Mouse (Mus musculus) left cerebral cortex, postnatal 36 days (tissue): ENCODE measurements around the gene Slamf8. TPM values are rescaled to one million over a fixed set of nuclear protein-coding genes. Genes with fewer than 3 reads are reported as not detected.

ENCODE experiments used
- DNase-seq, 2 experiments: peaks; one replicate each; pipeline ENCODE4 v3.0.0; 2021 to 2022; ENCODE audit warnings: low spot score in 2 of 2, mixed read lengths in 1 of 2
- intact Hi-C: fragments of 180-260 bp; cut with DNase I; formaldehyde crosslinking; loops from one replicate; pipeline ENCODE4 v1.15.1; 2025
- total RNA-seq, 2 experiments: library from RNA; stranded (reverse); gene quantifications; 2 replicates each; pipeline ENCODE4 v1.2.3; 2021

The Slamf8 gene
- total RNA-seq, 2 experiments from 2014 or later = not detected

GRCm38 (mm10) chr1:172548501-172548900 is 41.9 kb downstream of the Slamf8 start:
- intact Hi-C loops = no loop called here
- DNase-seq = no peak

GRCm38 (mm10) chr1:172546062-172546461 is 44.3 kb downstream of the Slamf8 start:
- no peak for DNase-seq
- intact Hi-C loops = no loop called here

- no peak for DNase-seq
- intact Hi-C loops = no loop called here
Observed at GRCm38 (mm10) chr1:172540283-172540820, 50.0 kb downstream of the Slamf8 start.

GRCm38 (mm10) chr1:172539827-172540226 is 50.5 kb downstream of the Slamf8 start:
- no peak for DNase-seq
- intact Hi-C loops = no loop called here

- intact Hi-C loops = no loop called here
- DNase-seq = no peak
Observed at GRCm38 (mm10) chr1:172535116-172535515, 55.3 kb downstream of the Slamf8 start.

- no peak for DNase-seq
- intact Hi-C loops = no loop called here
Observed at GRCm38 (mm10) chr1:172532551-172532950, 57.8 kb downstream of the Slamf8 start.

Other genes with a start within 250 kb of the Slamf8 start
- gene Kcnj10, start 249.4 kb downstream of the Slamf8 start, total RNA-seq = 10 to 100 TPM; 86.8 to 97.1 TPM
- 1 to 10 TPM; 7.8 to 8.3 TPM for gene Pigm, start 214.0 kb downstream of the Slamf8 start, total RNA-seq
- gene Slamf9, start 115.2 kb downstream of the Slamf8 start, total RNA-seq = under 1 TPM; 0.49 to 0.82 TPM
- gene Igsf9, start 108.8 kb downstream of the Slamf8 start, total RNA-seq = 10 to 100 TPM in 1 of 2 experiments, 1 to 10 TPM in 1; 8.4 to 11.2 TPM
- gene Tagln2, start 90.5 kb downstream of the Slamf8 start, total RNA-seq = 10 to 100 TPM in 1 of 2 experiments, 1 to 10 TPM in 1; 10.0 to 11.6 TPM
- gene Cfap45, start 69.8 kb downstream of the Slamf8 start, total RNA-seq = 1 to 10 TPM; 3.4 to 4.0 TPM
- gene Vsig8, start 34.6 kb downstream of the Slamf8 start, total RNA-seq = under 1 TPM in 1 of 2 experiments, not detected in 1; 0.47 TPM
- gene Fcrl6, start 12.0 kb upstream of the Slamf8 start, total RNA-seq = not detected
- 1 to 10 TPM; 5.2 to 7.3 TPM for gene Dusp23, start 42.4 kb upstream of the Slamf8 start, total RNA-seq
- not detected for gene Crp, start 107.5 kb upstream of the Slamf8 start, total RNA-seq